Mouse (Mus musculus): ENCODE results near the gene Hrc.

The Hrc gene

GRCm38 (mm10) chr7:45335056-45335455 lies at the start of gene Hrc:
Hrc (plus strand) TSS chr7:45335290.
- DNase-seq (ENCODE audit: low read depth, low spot score), result no peak

GRCm38 (mm10) chr7:45286486-45286885 lies 48.6 kb upstream of the Hrc start:
- no peak for DNase-seq (ENCODE audit: low read depth, low spot score)

- no peak for DNase-seq (ENCODE audit: low read depth, low spot score)
Observed at GRCm38 (mm10) chr7:45296626-45297025, 38.5 kb upstream of the Hrc start.

- DNase-seq (ENCODE audit: low read depth, low spot score), result no peak
Observed at GRCm38 (mm10) chr7:45297563-45297962, 37.5 kb upstream of the Hrc start.

- peak; percentile 73 for DNase-seq (ENCODE audit: low read depth, low spot score)
Observed at GRCm38 (mm10) chr7:45299752-45300151, 35.3 kb upstream of the Hrc start.

GRCm38 (mm10) chr7:45300270-45300669 lies 34.8 kb upstream of the Hrc start:
- DNase-seq (ENCODE audit: low read depth, low spot score), result no peak

- no peak for DNase-seq (ENCODE audit: low read depth, low spot score)
Observed at GRCm38 (mm10) chr7:45302626-45303025, 32.5 kb upstream of the Hrc start.

- no peak for DNase-seq (ENCODE audit: low read depth, low spot score)
Observed at GRCm38 (mm10) chr7:45304869-45305268, 30.2 kb upstream of the Hrc start.

- DNase-seq (ENCODE audit: low read depth, low spot score), result peak; percentile 77
Observed at GRCm38 (mm10) chr7:45305275-45305674, 29.8 kb upstream of the Hrc start.

GRCm38 (mm10) chr7:45308551-45309240 lies 26.4 kb upstream of the Hrc start:
- no peak for DNase-seq (ENCODE audit: low read depth, low spot score)

GRCm38 (mm10) chr7:45309455-45309854 lies 25.6 kb upstream of the Hrc start:
- DNase-seq (ENCODE audit: low read depth, low spot score), result peak; percentile 51

GRCm38 (mm10) chr7:45312023-45312422 lies 23.1 kb upstream of the Hrc start:
- no peak for DNase-seq (ENCODE audit: low read depth, low spot score)

GRCm38 (mm10) chr7:45312686-45313453 lies 22.2 kb upstream of the Hrc start:
- DNase-seq (ENCODE audit: low read depth, low spot score), result peak; percentile 36

- no peak for DNase-seq (ENCODE audit: low read depth, low spot score)
Observed at GRCm38 (mm10) chr7:45313495-45313894, 21.6 kb upstream of the Hrc start.

GRCm38 (mm10) chr7:45315182-45315701 lies 19.8 kb upstream of the Hrc start:
- DNase-seq (ENCODE audit: low read depth, low spot score), result no peak

GRCm38 (mm10) chr7:45316536-45316935 lies 18.6 kb upstream of the Hrc start:
- no peak for DNase-seq (ENCODE audit: low read depth, low spot score)

- DNase-seq (ENCODE audit: low read depth, low spot score), result no peak
Observed at GRCm38 (mm10) chr7:45322245-45322644, 12.8 kb upstream of the Hrc start.

GRCm38 (mm10) chr7:45323069-45323468 lies 12.0 kb upstream of the Hrc start:
- no peak for DNase-seq (ENCODE audit: low read depth, low spot score)

- DNase-seq (ENCODE audit: low read depth, low spot score), result no peak
Observed at GRCm38 (mm10) chr7:45325800-45326199, 9.3 kb upstream of the Hrc start.

- no peak for DNase-seq (ENCODE audit: low read depth, low spot score)
Observed at GRCm38 (mm10) chr7:45328841-45329475, 6.1 kb upstream of the Hrc start.

- no peak for DNase-seq (ENCODE audit: low read depth, low spot score)
Observed at GRCm38 (mm10) chr7:45331502-45331901, 3.6 kb upstream of the Hrc start.

- DNase-seq (ENCODE audit: low read depth, low spot score), result peak; percentile 53
Observed at GRCm38 (mm10) chr7:45332685-45333425, 2.2 kb upstream of the Hrc start.
